Mouse (Mus musculus) urinary bladder, postnatal 4 days (tissue): ENCODE results near the gene Mlycd.

Experiments used
- DNase-seq, 2 experiments: peaks; one replicate each; pipeline ENCODE4 v3.0.0; 2021 to 2022; ENCODE audit warnings: low spot score in 2 of 2

The Mlycd gene

DNA sequence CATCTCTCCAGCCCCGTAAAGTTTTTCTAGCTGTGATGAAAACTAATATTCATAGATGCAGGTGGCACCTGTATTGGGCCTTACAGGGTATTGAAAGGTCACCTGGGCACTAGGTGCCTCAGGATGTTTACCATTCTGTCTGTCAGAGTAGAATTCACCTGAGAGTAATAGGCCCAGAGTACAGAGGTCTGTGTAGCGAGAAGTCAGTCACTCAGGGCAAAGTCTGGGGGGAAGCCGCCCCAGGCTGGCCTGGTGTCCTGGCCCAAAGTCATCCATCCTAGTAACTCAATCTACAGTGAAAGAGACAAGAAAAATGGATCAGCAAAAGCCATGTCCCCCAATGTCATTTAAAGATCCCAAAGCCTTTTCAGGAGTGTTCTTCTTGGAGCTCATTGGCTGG lies 6.2 kb downstream of the Mlycd start:
- DNase-seq = no peak

DNA sequence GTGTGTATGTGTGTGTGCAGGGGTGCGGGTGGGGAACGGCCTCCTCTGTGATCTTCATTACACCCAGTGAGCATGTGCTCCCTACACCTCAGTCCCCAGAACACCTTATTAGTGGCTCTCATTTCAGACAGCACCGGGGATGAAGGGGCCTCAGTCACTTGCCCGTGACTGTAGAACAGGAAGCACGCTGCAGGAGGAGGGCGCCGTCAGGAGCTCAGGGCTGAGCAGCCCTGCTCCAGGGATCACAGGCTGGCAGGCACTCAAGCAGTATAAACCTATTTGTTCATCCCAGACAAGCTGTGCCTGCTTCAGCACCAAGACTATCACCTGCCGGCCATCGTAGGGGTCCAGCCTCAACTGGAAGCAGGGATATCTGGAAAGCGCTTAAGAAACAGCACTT lies 9.2 kb downstream of the Mlycd start:
- no peak for DNase-seq

DNA sequence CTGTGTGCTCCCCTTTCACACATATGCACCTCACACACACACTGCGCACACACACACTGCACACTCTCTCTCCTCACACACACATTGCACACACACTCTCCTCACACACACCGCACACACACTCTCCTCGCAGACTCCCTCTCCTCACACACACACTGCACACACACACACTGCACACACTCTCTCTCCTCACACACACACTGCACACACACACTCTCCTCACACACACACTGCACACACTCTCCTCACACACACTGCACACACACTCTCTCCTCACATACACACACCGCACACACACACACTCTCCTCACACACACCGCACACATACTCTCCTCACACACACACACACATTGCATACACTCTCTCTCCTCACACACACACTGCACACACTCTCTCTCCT lies 10.0 kb downstream of the Mlycd start:
- DNase-seq = no peak

DNA sequence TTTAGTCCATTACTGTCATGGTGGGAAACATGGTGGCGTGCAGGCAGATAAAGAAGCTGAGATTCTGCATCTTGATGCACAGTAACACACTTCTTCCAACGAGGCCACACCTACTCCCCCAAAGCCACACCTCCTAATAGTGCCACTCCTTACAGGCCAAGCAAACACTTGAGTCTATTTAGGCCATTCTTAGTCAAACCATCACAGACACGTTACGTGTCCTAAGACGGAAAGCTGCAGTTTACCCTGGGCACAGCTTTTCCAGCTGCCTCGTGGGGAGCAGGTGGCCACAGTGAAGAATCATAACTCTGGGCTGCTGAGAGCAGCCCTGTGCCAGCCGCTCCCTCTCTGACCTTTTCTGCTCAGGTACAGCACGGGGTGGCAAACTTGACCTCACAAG lies 13.6 kb downstream of the Mlycd start:
- DNase-seq = no peak

DNA sequence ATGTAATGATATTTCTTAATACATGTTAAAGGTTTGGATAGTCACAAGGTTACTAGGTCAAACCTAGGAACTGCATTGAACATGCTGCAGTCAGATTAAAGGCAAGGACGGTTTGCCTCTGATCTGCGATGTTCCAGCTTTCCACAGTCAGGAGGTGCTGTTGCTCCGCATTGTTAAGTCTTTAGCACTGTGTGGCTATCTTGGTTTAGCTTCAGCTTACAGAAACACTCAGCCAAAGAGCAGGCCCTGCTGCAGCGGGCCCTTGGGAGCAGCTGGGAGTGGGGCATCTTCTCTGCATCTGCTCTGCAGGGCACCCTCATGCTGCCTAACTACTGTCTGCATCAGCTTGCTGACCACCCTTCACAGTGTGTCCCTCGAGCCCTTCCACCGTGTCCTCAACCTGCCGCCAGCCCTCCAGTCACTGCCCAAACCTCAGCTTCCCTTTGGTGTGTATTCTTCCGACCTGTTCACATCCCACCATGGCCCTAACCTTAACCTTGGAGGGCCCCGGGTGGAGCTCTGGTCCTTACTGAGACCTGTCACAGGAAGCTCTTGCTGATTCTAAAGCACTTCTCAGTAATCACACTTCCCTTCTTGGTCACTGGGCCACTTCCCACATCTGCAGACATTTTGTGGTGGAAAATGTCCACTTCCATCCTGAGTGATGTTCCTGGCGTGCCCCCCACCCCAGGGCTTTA lies 17.5 kb downstream of the Mlycd start:
- DNase-seq = no peak

DNA sequence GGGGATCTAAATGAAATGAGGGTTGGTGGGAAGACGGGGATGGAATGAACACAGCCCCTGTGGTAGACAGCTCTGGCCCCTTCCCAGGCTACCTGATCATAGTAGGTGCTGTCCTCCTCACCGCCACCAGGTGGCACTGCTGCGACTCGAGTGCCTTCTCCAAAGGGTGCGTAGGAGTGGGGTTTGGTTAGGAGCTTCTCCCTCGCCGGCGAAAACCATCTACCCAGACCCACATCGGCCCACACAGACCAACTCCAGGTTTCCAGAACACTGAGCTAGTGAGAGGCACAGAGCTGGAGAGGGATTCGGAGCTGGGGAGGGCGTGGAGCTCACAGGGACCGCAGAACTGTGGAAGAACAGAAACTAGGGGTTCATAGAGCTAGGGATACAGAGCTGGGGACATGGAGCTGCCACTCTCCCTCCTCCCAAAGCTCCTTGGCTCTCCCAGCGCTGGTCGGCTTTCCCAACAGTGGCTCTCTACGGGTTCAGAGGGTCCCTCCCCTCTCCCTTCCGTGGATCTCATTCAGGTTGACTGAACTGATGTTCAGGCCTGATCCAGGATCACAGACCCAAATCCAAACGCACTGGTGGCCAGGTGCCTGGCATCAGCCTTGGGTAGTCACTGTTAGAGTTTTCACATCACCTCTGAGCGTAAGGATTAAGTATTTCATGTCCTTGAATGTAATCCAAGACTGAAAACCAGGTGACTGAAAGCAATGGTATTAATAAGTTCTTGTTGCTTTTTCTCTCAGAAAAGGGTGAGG lies 18.2 kb downstream of the Mlycd start:
- peak; percentile 63 to 80 for DNase-seq

DNA sequence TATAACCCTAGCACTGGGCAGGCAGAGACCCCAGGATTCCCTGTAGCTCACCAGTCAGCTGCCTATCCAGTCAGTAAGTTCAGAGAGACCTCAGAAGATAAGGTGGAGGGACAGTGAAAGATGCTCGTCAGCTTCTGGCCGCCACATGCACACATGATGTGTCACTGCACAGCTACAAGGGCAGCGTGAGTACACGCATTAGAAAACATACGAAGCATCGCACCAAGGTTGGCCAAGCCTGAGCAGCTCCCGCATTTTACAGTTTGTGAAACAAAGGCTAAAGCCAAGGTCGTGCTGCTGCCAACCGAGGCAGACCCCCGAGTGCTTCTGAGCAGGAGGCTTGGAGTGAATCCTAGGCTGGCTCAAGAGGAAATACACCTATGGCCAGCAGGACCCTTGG lies 18.9 kb downstream of the Mlycd start:
- no peak for DNase-seq

DNA sequence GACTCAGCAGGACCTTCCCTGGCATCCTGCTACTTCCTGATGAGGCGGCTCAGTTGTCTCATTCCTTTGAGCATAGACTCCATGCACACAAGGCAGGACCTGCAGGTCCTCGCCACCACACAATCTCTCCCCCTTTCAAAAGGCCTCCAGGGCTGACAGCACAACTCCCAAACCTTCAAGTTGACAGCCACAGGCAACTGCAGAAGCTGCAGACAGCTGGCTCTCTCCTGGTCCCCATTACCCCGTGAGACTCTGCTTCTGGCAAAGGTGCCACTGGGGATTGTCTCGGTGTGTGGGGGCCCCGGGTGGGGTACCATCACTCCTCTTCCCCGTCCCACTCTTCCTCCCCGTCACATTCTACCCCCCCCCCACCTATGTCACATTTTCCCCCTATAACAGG lies 25.6 kb downstream of the Mlycd start:
- no peak for DNase-seq

DNA sequence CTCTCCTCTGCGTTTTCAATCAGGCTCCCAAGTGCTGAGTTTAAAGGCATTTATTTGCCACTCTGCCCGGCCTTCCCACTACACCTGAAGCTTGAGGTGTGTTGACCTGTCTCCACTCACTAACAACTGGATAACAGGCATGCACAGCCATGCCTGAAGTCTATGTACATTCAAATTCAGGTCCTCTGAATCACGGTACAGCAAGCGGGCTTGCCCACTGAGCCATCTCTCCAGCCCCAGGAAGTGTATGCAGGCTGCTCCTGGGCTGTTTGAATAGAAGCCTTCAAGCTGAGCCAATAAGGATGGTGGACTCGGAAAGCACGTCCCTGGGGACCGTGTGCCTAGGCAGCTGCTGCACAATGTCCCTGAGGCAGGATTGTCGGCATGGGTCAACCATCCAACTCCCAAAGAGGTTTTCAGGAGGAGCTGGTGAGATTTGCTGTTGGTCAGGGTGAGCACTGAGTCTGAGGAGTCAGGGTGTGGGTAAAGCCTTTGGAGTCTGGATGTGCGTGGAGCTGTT lies 27.0 kb downstream of the Mlycd start:
- no peak for DNase-seq

DNA sequence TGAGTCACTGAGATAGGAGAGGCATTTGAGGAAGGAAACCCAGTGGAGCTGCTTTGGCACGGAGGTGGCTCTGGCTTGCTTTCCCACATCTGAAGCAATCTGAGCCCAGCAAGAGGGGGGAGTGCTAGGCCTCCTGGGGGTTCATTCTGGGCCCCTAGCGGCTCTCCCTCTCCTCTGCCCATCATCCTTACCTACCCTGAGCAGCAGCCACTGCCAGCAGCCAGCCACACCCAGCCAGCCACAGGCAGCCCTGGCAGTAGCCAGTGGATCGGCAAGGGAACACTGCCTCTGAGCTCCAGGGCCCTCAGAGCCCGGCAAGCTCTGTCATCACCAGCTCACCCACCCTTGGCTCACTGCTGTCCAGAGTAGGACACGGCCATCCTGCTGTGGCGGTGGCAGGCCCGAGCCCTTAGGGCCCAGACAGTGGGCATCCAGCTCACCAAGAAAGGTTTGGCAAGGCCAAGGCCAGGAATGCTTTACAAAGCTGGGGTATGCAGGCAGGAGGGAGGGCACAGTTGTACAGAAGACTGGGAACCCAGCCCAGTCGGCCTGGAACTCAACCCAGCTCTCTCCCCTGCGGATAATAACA lies 27.5 kb downstream of the Mlycd start:
- DNase-seq = no peak

DNA sequence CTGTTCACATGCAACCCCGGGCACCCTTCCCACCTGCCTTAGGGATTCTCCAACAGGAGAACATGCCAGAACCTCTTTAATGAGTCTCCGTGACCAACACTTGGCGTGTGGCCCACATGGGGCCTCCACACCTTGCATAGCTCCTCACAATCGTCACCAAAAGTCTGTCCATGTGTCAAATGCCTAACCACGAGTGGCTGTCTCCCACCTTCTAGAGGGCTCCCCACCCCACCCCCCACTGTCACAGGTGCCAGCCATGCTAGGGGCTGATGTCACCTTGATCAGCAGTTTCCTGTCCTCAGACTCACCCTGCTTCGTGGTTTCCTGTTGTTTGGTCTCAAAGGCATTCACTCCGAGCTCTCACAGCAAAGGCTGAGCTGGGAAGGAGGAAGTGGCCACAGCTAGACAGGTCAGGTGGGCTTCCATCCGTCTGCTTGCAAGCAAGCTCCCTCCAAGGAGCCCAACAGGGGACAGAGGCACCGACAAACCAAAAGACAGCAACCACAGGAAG lies 29.0 kb downstream of the Mlycd start:
- no peak for DNase-seq

DNA sequence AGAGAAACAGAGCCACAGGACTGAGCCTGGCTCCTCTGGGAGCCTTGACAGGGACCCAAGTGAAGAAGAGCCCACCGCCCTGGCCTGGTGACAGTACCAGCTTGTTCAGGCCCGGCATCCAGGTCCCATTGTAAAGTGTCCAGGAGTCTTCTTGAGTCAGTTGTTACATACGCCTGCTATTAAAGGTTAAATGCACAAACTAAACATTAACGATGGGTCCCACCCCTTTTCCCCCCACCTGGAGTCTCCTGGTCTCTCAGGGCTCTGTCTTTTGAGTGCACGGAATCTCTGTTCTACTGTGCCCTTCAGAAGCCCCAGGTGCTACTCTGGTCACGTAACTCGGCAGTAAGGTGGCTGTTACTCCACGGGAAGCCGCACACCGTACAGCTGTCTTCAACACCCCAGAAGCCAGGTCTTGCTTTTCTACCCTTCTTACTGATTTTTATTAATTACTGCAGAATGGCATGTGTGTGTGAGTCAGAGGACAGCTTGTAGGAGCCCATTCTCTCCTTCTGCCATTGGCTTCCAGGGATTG lies 29.6 kb downstream of the Mlycd start:
- no peak for DNase-seq

DNA sequence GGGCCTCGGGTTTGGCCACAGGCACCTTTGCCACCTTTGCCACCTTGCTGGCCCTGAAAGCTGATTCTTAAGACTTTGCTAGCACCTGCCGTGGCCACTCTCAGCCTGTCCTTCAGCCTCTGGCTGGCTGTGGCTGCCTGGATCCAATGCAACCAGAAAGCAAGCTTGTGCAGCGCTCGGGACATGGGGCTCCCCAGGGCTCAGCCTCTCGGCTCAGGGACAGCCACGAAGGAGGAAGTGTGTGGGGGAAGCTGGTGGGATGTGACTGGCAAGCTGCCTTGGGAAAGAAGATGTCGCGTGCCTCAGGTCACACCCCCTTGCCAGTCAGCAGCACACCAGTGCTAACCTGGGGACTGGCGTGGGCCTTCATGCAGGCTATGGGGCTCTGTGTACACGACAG lies 30.1 kb downstream of the Mlycd start:
- no peak for DNase-seq

DNA sequence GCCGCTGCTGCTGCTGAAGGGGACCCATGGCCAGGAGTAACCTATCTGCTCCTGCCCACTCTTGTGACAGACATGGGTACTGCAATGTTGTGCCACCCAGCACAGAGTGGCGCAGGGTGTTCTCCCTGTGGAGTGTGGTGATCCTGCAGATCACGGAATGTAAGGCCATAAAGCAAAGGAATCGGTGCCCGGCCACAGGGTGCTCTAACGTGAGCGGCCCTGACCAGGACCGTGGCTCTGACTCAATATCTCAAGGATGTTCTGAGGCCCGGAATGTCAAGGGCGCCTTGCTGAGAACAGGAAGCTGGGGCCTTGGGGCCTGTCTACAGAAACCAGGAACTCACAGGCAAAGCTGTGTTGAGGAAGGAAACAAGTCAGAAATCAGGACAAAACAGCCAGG lies 30.9 kb downstream of the Mlycd start:
- peak in 1 of 2 experiments; percentile 53 for DNase-seq

DNA sequence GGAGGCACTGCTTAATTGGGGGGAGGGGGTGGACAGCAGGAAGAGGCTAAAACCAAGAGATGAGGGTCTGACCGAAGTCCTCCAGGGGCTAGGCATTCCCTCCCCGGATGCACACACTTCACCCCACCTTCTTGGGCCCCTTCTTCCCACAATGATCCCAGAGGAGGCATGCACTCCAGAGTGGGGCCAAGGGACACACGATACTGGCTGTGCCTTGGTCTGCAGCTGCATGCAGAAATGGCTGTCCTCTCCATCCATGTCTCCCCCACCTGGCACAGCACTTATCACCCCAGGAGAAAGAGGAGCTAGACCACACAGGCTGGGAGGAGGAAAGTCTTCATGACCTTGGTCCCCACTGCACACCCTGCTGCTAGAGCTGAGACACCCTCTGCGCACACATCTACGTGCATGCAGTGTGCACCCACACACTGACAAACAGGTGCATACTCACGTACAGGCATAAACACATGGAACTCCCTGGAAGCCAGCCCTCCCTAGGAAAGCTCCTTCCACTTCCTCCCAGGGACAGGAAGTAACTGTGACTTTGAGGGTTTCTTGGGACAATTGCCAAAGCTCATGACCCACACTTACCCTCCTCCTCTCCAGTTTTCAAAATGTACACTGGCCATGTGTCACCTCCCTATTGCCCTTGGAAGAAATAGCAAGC lies 31.5 kb downstream of the Mlycd start:
- DNase-seq = no peak

DNA sequence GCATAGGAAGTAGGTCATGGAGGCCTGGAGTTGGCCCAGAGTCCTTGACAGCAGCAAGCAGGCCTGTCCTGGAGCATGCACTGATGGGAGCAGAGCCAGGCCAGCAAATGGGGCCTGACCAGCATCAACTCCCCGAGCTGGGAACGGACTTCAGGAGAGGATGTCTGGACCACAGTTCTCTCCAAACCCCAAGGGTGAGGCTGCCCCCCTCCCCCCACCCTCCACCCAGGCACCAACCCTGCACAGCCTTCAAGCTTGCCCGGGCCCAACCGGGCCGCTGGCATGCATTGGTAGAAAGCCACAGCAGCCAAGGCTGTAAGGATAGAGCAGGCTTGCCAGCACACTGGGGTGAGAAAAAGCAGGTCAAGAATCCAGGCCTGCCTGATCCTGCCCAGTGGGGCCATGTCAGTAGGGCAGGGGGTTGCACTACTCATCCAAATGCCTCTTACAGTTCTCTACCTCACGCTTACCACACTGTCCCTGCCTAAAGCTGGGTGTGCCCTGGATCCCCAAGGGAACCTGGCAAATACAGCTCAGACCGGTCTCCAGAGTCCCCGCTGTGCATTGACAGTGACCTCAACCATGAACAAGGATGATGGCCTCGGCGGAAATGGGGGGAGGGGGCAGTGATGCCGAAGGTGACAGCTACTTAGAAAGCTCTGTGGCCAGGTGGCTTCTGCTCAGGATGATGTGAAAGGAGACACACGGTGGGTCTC lies 33.1 kb downstream of the Mlycd start:
- DNase-seq = no peak

DNA sequence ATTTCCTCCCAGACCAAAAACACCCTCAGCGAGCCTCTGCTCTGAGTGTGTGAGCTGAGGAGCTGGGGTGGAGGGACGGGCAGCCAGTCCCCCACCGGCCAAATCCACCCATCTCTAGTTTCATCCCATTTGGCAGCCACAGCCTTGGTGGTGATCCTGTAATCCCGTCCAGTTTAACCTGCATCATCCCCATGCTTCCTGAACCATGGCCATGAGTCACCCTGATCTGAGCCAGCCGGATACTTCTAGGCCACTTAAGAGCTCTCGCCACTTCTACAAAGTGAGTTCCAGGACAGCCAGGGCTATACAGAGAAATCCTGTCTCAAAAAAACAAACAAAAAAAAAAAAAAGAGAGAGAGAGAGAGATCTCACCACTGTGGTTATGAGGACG lies 33.7 kb downstream of the Mlycd start:
- DNase-seq = no peak

DNA sequence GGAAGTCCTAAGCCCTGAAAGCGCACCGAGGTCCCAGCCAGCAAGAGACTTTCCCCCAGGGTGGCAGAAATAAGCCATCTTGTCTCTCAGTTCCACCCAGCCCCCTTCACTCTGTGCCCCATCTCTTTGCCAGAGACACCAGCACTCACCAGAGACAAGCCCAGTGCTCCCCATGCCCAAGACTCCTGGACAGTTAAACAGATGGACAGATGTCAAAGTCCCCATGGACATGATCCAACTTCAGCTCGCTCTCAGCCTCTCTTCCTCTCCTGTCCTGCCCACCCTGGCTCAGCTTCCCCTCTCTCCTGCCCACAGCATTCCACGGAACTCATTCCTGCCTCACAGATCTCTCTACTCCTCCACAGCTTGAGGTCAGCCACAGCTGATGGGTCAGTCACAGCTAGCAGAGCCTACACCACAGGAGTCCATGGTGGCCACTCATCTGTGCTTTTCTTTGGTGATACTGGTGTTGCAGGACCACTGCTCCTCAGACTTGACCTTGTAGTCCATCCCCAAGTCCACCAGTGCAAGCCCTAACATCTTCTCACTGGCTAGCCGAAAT lies 34.2 kb downstream of the Mlycd start:
- no peak for DNase-seq

DNA sequence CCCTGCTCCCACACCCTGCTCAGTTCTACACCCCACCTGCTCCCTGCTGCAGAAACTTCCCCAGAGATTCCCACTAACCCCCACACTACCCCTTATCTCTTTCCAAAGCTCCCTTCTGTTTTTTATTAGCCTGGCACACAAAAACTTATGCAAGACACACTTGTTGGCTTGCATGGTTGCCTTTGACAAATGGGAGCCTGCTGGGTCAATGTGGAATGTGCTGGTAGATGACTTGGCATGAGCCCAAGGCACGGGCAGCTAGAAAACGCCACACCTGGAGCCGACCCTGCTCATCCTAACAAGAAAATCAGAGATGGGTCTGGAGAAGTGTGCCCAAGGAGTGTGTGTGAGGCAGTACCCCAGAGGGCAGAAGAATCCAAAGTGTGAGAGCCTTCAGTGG lies 34.9 kb downstream of the Mlycd start:
- no peak for DNase-seq

DNA sequence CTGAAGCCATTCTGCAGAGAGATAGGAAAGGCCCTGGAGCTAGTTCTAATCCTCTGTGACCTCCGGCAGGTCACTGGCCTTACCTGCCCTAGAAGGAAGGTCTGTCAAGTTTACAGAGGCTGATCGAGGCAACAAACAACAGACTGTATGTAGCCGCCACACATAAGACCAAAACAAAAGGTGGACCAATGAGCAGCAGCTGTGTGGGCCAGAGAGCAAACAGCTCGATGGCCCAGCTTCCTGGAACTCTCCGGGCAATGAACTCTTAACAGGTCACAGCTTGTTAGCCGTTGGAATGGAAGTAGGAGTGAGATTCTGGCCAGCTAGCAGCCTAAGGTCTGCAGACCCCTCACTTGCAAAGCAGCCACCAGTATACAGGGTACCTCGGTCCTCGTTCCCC lies 35.6 kb downstream of the Mlycd start:
- DNase-seq = no peak

DNA sequence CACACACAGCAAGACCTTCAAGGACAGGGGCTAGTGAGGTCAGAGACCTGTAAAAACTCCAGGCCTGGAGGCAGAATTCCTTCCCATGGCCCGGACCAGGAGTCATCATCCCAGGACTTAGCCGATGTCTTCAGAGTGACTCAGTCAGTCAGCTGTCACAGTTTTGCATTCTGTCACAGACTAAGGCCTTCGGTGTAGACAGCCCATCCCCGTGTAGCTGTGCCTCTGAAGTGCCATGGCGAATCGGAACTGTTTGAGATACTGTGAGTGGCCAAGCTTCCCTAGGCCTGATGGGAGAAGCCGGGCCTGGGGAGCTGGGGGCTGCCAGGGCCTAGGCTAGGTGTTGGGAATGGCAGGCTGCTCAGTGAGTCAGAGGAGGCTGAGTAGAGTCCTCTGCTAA lies 36.0 kb downstream of the Mlycd start:
- DNase-seq = no peak
